Mouse (Mus musculus): Measurements from ENCODE around the gene Ccdc85b. TPM values are rescaled to one million over a fixed set of nuclear protein-coding genes. Genes with fewer than 3 reads are reported as not detected.
A peak's percentile ranks its signal among the peaks of the same experiment; 100 is the strongest.

Gene Ccdc85b
- polyA plus RNA-seq, 1 experiment from 2014 or later, result 0.97 TPM

DNA sequence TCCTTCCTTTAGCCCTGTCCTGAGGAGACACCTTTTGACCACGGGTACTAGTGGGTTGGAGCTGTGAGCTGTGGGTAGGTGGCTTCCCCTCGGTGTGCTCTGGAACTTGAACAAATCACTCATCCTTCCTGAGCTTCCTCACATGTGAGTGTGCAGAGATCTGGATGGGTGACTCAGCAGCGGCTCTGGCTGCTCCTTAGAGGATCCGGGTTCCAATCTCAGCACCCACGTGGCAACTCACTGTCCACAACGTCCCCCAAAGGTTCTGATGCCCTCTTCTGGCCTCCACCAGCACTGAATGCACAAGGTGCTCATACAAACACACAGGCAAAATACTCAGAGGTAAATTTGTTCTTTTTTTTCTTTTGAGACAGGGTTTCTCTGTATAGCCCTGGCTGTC lies 5.9 kb downstream of the Ccdc85b start:
- Histone ChIP-seq H3K4me2 (ENCODE audit: low read depth, low read length) (no peak overlapping the region), H3K4me3 (ENCODE audit: low read depth, low read length) (no peak overlapping the region), H3K9me3 (replicated peaks; ENCODE audit: control insufficient read depth, low read length) (no peaks in the 10 kb centered on the region), H3K4me1 (ENCODE audit: control insufficient read depth, low read depth, low read length) (peaks cover 35% of the 10 kb centered on the region), H3K36me3 (ENCODE audit: control insufficient read depth, insufficient read depth) (no peaks in the 10 kb centered on the region), H3K27me3 (ENCODE audit: control insufficient read depth, insufficient read depth, low read depth, low read length) (peaks cover 42% of the 10 kb centered on the region), H3K27ac (ENCODE audit: low read length) (no peak overlapping the region), H3K9ac (ENCODE audit: low read depth, low read length) (no peak overlapping the region)
- 50% methylated on average over 6 of the region's 6 CpGs for WGBS (ENCODE audit: insufficient replicate concordance)
- no peak for ATAC-seq (ENCODE audit: low read depth)

DNA sequence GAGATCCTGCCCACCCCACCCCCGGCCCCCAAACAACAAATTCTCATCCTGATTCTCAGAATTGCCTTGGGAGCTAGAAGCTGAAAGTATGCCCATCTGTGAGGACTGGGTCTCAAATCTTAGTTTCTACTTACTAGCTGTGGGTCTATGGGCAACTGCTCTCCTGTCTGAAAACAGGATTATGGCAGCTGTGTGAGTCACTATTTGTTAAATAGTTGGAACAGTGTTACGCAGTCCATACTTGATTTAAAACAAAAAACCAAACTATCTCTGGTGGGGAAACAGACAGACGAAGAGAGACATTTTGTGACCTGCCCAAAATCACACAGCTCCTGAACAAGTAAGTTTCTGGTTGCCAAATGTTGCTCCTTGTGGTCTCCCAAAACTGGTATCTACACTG lies 8.0 kb downstream of the Ccdc85b start:
- Histone ChIP-seq H3K4me2 (ENCODE audit: low read depth, low read length) (no peak overlapping the region), H3K9me3 (replicated peaks; ENCODE audit: control insufficient read depth, low read length) (no peaks in the 10 kb centered on the region), H3K9ac (ENCODE audit: low read depth, low read length) (no peak overlapping the region), H3K4me1 (ENCODE audit: control insufficient read depth, low read depth, low read length) (peaks cover 22% of the 10 kb centered on the region), H3K36me3 (ENCODE audit: control insufficient read depth, insufficient read depth) (no peaks in the 10 kb centered on the region), H3K4me3 (ENCODE audit: low read depth, low read length) (no peak overlapping the region), H3K27ac (ENCODE audit: low read length) (no peak overlapping the region), H3K27me3 (ENCODE audit: control insufficient read depth, insufficient read depth, low read depth, low read length) (peaks cover 51% of the 10 kb centered on the region)
- 59% methylated on average over 3 of the region's 3 CpGs for WGBS (ENCODE audit: insufficient replicate concordance)
- no peak for ATAC-seq (ENCODE audit: low read depth)

DNA sequence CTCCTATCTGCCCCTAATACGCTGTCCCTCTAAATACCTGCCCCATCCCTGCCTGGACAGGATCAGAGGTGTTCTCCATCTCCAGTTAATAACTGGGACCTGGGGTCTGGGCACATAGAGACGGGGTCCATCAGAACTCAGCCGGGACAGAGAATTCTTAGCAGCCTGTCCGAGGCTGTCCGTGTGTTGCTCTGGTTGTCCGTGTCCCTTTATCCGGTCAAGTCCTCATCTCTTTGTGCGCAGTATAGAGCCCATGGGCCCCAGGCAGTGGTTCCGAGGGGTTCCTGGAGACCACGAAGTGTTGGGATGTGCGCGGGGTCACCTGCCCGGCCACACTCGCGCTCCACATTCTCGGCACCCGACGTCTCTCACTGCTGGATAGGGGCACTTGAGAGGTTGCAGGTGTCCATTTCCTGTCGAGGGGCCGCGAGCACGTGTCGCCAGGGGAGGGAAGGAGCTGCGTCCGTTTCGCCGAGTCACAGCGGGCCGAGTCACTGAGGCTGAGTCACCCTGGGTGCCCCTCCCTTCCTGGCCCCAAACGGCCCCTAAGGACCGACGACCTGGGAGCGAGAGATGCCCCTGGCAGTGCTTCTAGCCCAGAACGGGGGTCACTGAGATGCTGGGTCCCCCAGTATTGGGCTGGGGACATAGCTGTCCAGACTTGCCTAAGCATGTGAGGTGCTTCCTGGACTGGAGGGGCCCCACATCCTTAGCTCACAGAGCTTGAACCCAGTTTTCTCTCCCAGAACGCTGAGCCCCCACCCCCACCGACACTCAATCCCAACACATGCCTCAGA lies 9.1 kb downstream of the Ccdc85b start:
- peak; percentile 61 for ATAC-seq (ENCODE audit: low read depth)
- Histone ChIP-seq H3K27me3 (ENCODE audit: control insufficient read depth, insufficient read depth, low read depth, low read length) (peaks cover 52% of the 10 kb centered on the region), H3K4me3 (ENCODE audit: low read depth, low read length) (peak overlapping the region; percentile 66), H3K9me3 (replicated peaks; ENCODE audit: control insufficient read depth, low read length) (no peaks in the 10 kb centered on the region), H3K4me1 (ENCODE audit: control insufficient read depth, low read depth, low read length) (peaks cover 22% of the 10 kb centered on the region), H3K27ac (ENCODE audit: low read length) (no peak overlapping the region), H3K4me2 (ENCODE audit: low read depth, low read length) (peak overlapping the region; percentile 87), H3K9ac (ENCODE audit: low read depth, low read length) (no peak overlapping the region), H3K36me3 (ENCODE audit: control insufficient read depth, insufficient read depth) (no peaks in the 10 kb centered on the region)
- WGBS (ENCODE audit: insufficient replicate concordance), result 3% methylated on average over 36 of the region's 36 CpGs

DNA sequence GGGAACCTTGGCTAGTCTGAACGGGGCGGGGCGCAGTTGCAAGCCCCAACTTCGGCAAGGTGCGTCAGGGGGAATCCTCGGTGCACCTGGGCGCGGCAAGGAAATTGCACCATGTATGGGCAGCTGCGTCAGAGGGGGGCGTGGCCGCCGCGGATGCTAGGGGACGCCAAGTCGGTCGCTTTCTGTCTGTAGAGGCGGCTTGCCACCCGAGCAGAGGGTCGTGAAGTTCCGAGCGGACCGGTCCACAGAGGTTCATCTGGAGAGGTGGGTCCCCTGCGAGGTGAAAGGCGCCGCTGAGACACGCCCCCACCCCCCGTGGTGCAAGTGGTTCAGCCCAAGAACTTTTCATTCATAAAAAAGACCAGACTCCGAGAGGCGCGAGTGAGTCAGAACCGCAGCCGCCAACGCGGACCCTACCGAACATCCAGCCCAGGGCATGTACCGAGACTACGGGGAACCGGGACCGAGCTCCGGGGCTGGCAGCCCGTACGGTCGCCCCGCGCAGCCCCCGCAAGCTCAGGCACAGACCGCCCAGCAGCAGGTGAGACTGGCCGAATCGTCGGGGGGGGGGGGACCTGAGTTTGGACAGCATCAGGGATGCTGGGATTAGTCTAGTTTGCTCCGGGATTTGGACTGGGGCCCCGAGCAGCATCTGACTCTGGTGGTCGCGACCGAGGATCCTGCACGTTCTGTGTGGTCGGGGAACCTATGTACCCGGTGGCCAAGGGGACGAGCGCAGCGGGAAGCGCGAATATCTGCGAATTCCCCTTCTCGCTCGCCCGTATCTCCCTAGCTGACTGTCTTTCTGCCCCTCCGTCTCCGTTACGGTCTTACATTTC lies 10.0 kb downstream of the Ccdc85b start, which contains the start of gene Fosl1:
Gene Fosl1, plus strand, starts transcription at position 33 of the 839 bp plus-strand sequence.
- peak within 1 kb of the TSS; percentile 87 for H3K4me2 ChIP-seq (ENCODE audit: low read depth, low read length)
- peak within 1 kb of the TSS; percentile 66 for H3K4me3 ChIP-seq (ENCODE audit: low read depth, low read length)
- no peaks in the 10 kb centered on the region for H3K36me3 ChIP-seq (ENCODE audit: control insufficient read depth, insufficient read depth)
- H3K9ac ChIP-seq (ENCODE audit: low read depth, low read length), result peak within 1 kb of the TSS; percentile 28; the same call in 1 of the 2 replicates
- H3K27ac ChIP-seq (ENCODE audit: low read length), result no peak within 1 kb of the TSS
- WGBS (ENCODE audit: insufficient replicate concordance), result 1% methylated on average over 70 of the region's 70 CpGs
- no peaks in the 10 kb centered on the region for H3K9me3 ChIP-seq (replicated peaks; ENCODE audit: control insufficient read depth, low read length)
- H3K27me3 ChIP-seq (ENCODE audit: control insufficient read depth, insufficient read depth, low read depth, low read length), result peaks cover 52% of the 10 kb centered on the region
- H3K4me1 ChIP-seq (ENCODE audit: control insufficient read depth, low read depth, low read length), result peaks cover 22% of the 10 kb centered on the region
- ATAC-seq (ENCODE audit: low read depth), result peak; percentile 55

DNA sequence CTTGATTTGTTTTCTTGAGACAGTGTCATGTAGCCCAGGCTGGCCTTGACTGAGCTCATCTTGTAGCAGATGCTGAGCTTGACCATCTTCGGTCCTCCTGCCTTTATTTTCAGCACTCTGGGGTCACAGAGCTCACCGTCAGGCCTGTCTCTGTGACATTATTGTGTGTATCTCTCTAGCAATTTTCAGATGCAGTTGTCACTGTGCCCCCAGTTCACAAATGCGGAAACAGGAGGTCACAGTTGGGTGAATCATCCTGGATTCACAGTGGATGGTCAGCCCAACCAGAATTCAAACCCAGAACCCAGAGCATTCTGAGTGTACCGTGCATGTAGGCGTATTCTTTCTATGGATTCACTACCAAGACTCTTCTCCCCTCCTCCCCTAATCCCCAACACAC lies 11.9 kb downstream of the Ccdc85b start:
- peaks cover 49% of the 10 kb centered on the region for H3K27me3 ChIP-seq (ENCODE audit: control insufficient read depth, insufficient read depth, low read depth, low read length)
- H3K9ac ChIP-seq (ENCODE audit: low read depth, low read length), result no peak overlapping the region

DNA sequence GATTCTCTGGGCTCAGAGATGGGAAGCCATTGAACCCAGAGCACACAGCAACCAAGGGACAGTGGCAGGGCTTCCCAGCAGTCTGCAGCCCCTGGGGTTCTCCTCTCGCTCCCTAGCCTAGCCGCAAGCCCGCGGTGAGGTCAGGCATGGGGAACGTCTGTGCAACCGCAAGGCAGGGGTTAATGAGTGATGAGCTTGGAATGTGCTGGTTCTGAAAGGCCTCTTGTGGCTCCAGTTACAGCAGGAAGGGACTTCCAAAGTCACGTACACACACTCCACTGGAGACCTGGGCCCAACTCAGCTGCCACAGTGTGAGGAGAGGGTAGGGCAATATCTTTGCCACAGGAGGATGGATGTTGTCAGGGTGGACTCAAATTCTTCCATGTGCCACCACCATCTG lies 12.7 kb downstream of the Ccdc85b start:
- Histone ChIP-seq H3K27me3 (ENCODE audit: control insufficient read depth, insufficient read depth, low read depth, low read length) (peaks cover 42% of the 10 kb centered on the region), H3K4me3 (ENCODE audit: low read depth, low read length) (no peak overlapping the region), H3K9me3 (replicated peaks; ENCODE audit: control insufficient read depth, low read length) (no peaks in the 10 kb centered on the region; the same call in 1 of the 2 replicates), H3K9ac (ENCODE audit: low read depth, low read length) (no peak overlapping the region), H3K27ac (ENCODE audit: low read length) (no peak overlapping the region), H3K4me2 (ENCODE audit: low read depth, low read length) (no peak overlapping the region), H3K36me3 (ENCODE audit: control insufficient read depth, insufficient read depth) (no peaks in the 10 kb centered on the region), H3K4me1 (ENCODE audit: control insufficient read depth, low read depth, low read length) (peaks cover 22% of the 10 kb centered on the region)
- no peak for ATAC-seq (ENCODE audit: low read depth)
- 42% methylated on average over 7 of the region's 7 CpGs for WGBS (ENCODE audit: insufficient replicate concordance)

More for the DNA sequence above, 11.9 kb downstream of the Ccdc85b start:
- Histone ChIP-seq H3K27ac (ENCODE audit: low read length) (no peak overlapping the region), H3K4me3 (ENCODE audit: low read depth, low read length) (no peak overlapping the region), H3K9me3 (replicated peaks; ENCODE audit: control insufficient read depth, low read length) (no peaks in the 10 kb centered on the region), H3K36me3 (ENCODE audit: control insufficient read depth, insufficient read depth) (no peaks in the 10 kb centered on the region), H3K4me1 (ENCODE audit: control insufficient read depth, low read depth, low read length) (peaks cover 22% of the 10 kb centered on the region), H3K4me2 (ENCODE audit: low read depth, low read length) (no peak overlapping the region)
- ATAC-seq (ENCODE audit: low read depth), result no peak
- WGBS (ENCODE audit: insufficient replicate concordance), result 70% methylated on average over 5 of the region's 5 CpGs

DNA sequence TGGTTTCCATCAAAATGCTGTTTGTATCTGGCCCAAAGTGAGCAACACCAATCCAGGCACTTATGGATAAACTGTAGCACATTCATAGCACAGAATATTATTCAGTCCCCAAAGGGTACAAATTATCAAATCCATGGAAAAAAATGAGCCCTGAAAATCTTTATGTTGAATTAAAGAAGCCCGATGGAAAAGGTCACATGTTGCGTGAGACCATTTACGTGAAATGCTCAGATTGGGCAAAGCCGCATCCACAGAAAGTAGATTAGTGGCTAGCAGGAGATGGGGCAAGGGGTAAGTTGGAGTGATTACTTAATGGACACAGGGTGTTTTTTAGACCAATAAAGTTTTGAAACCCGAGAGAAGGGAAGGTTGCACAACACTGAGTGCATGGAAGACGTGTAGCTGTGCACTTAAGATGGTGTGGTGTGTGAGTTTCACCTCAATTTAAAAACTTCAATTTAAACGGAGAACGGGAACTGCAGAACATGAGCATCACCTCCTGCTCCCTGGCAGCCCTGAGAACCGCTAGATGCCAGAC lies 13.3 kb downstream of the Ccdc85b start:
- Histone ChIP-seq H3K4me1 (ENCODE audit: control insufficient read depth, low read depth, low read length) (peaks cover 22% of the 10 kb centered on the region), H3K4me2 (ENCODE audit: low read depth, low read length) (no peak overlapping the region), H3K9ac (ENCODE audit: low read depth, low read length) (no peak overlapping the region), H3K27ac (ENCODE audit: low read length) (no peak overlapping the region), H3K9me3 (replicated peaks; ENCODE audit: control insufficient read depth, low read length) (no peaks in the 10 kb centered on the region; the same call in 1 of the 2 replicates), H3K36me3 (ENCODE audit: control insufficient read depth, insufficient read depth) (no peaks in the 10 kb centered on the region), H3K4me3 (ENCODE audit: low read depth, low read length) (no peak overlapping the region), H3K27me3 (ENCODE audit: control insufficient read depth, insufficient read depth, low read depth, low read length) (peaks cover 37% of the 10 kb centered on the region)
- ATAC-seq (ENCODE audit: low read depth), result no peak
- 49% methylated on average over 9 of the region's 9 CpGs for WGBS (ENCODE audit: insufficient replicate concordance)

DNA sequence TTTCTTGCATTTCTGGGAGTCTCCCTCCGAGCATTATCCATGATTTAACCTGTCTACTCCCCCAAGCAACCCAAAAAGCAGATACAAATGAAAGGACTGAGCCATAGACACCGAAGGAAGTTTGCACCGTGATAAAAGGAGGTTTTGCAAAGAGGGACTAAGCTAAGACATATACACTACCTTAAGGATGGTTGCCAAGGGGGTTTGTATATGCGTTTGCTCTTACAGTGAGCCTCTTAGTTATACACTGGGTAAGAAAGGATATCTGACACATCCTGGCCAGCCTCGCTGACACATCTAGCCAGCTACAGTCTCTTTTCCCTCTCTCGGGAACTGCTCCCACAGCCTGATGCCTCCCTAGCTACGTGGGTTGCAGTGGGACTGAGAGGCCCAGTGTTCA lies 23.7 kb downstream of the Ccdc85b start:
- H3K4me2 ChIP-seq (ENCODE audit: low read depth, low read length), result peak overlapping the region; percentile 63
- no peak for ATAC-seq (ENCODE audit: low read depth)
- no peak overlapping the region; the same call in 1 of the 2 replicates for H3K4me3 ChIP-seq (ENCODE audit: low read depth, low read length)
- H3K4me1 ChIP-seq (ENCODE audit: control insufficient read depth, low read depth, low read length), result peaks cover 8% of the 10 kb centered on the region
- no peaks in the 10 kb centered on the region for H3K9me3 ChIP-seq (replicated peaks; ENCODE audit: control insufficient read depth, low read length)
- H3K9ac ChIP-seq (ENCODE audit: low read depth, low read length), result no peak overlapping the region
- no peaks in the 10 kb centered on the region for H3K36me3 ChIP-seq (ENCODE audit: control insufficient read depth, insufficient read depth)
- H3K27me3 ChIP-seq (ENCODE audit: control insufficient read depth, insufficient read depth, low read depth, low read length), result no peaks in the 10 kb centered on the region
- no peak overlapping the region for H3K27ac ChIP-seq (ENCODE audit: low read length)
- 52% methylated on average over 7 of the region's 7 CpGs for WGBS (ENCODE audit: insufficient replicate concordance)
